Mouse (Mus musculus): Measurements from ENCODE around the gene Trak1. TPM values are rescaled to one million over a fixed set of nuclear protein-coding genes. Genes with fewer than 3 reads are reported as not detected.

The Trak1 gene
- total and polyA plus RNA-seq, 3 experiments = 8.2 to 28.6 (median 18.1) TPM

- Histone ChIP-seq H3K27ac (ENCODE audit: insufficient read depth, low read depth) (no peak overlapping the region), H3K27me3 (replicated peaks) (no peaks in the 10 kb centered on the region), H3K9me3 (replicated peaks; ENCODE audit: low read length) (no peaks in the 10 kb centered on the region), H3K36me3 (replicated peaks in 1 of 2; ENCODE audit: control insufficient read depth in 1 of 2, insufficient read depth in 1 of 2, low read length in 1 of 2) (peaks cover 3 to 42% of the 10 kb centered on the region in 2 experiments), H3K4me1 (ENCODE audit: control insufficient read depth in 1 of 2, insufficient read depth in 2 of 2) (peaks cover 14 to 45% of the 10 kb centered on the region in 2 experiments), H3K4me2 (ENCODE audit: insufficient read depth, low read depth, poor library complexity, severe bottlenecking) (no peak overlapping the region), H3K79me2 (replicated peaks; ENCODE audit: control insufficient read depth, extremely low read depth, insufficient read depth, poor library complexity, severe bottlenecking) (no peaks in the 10 kb centered on the region; the same call in 1 of the 2 replicates), H3K4me3 (replicated peaks in 1 of 3; ENCODE audit: low read depth in 2 of 3, low read length in 2 of 3, poor library complexity in 1 of 3) (no peak overlapping the region), H3K9ac (ENCODE audit: insufficient read depth, low read depth) (no peak overlapping the region)
- TF ChIP-seq HCFC1 (IDR thresholded peaks at IDR 0.05; ENCODE audit: low read depth, low read length) (no peak), RCOR1 (conservative IDR thresholded peaks at IDR 0.05; ENCODE audit: low read depth, low read length) (no peak), GABPA (IDR thresholded peaks at IDR 0.05; ENCODE audit: insufficient replicate concordance, low read depth, low read length) (no peak), KAT2A (IDR thresholded peaks at IDR 0.05; ENCODE audit: insufficient replicate concordance, low read length) (no peak), TBP (conservative IDR thresholded peaks at IDR 0.05; ENCODE audit: low read depth, low read length) (no peak), ZNF384 (IDR thresholded peaks at IDR 0.05; ENCODE audit: low read depth, low read length) (no peak), E2F4 (IDR thresholded peaks at IDR 0.05; ENCODE audit: insufficient replicate concordance, low read depth, low read length) (no peak), NELFE (IDR thresholded peaks at IDR 0.05; ENCODE audit: low read depth, low read length) (no peak), SMC3 (IDR thresholded peaks at IDR 0.05; ENCODE audit: low read depth, low read length) (peak; percentile 41), CHD1 (IDR thresholded peaks at IDR 0.05; ENCODE audit: low read depth, low read length) (no peak), USF2 (conservative IDR thresholded peaks at IDR 0.05; ENCODE audit: low read depth, low read length) (peak; percentile 48; the same call in 1 of the 2 replicates), ZC3H11A (IDR thresholded peaks at IDR 0.05; ENCODE audit: low read depth, low read length) (no peak), USF1 (IDR thresholded peaks at IDR 0.05; ENCODE audit: low read depth, low read length) (peak; percentile 30; the same call in 1 of the 2 replicates), ZKSCAN1 (IDR thresholded peaks at IDR 0.05; ENCODE audit: borderline replicate concordance, low read depth, low read length) (no peak), CTCF (conservative IDR thresholded peaks at IDR 0.05 in 1 of 2, IDR thresholded peaks at IDR 0.05 in 1 of 2; ENCODE audit: low read depth in 2 of 2, low read length in 2 of 2) (peak; percentile 78 to 84), SIN3A (IDR thresholded peaks at IDR 0.05; ENCODE audit: low read length) (no peak), CHD2 (IDR thresholded peaks at IDR 0.05; ENCODE audit: low read length) (no peak), NRF1 (IDR thresholded peaks at IDR 0.05; ENCODE audit: low read depth, low read length) (no peak), EP300 (IDR thresholded peaks at IDR 0.05; ENCODE audit: low read length) (no peak), RAD21 (IDR thresholded peaks at IDR 0.05; ENCODE audit: low read depth, low read length) (peak; percentile 49), BHLHE40 (IDR thresholded peaks at IDR 0.05; ENCODE audit: low read depth, low read length) (no peak), POLR2AphosphoS2 (IDR thresholded peaks at IDR 0.05; ENCODE audit: low read depth, low read length) (no peak), MXI1 (IDR thresholded peaks at IDR 0.05; ENCODE audit: low read depth, low read length) (no peak), MEF2A (IDR thresholded peaks at IDR 0.05; ENCODE audit: borderline replicate concordance, low read depth, low read length) (no peak), MAZ (IDR thresholded peaks at IDR 0.05; ENCODE audit: low read depth, low read length) (no peak), ZMIZ1 (IDR thresholded peaks at IDR 0.05; ENCODE audit: low read depth, low read length) (no peak), IRF4 (IDR thresholded peaks at IDR 0.05; ENCODE audit: low read depth, low read length) (no peak), ELF1 (IDR thresholded peaks at IDR 0.05; ENCODE audit: low read depth, low read length) (no peak), POLR2A (IDR thresholded peaks at IDR 0.05; ENCODE audit: low read depth, low read length) (no peak), MAX (IDR thresholded peaks at IDR 0.05; ENCODE audit: low read length) (no peak), PAX5 (IDR thresholded peaks at IDR 0.05; ENCODE audit: low read length) (no peak), UBTF (IDR thresholded peaks at IDR 0.05; ENCODE audit: low read depth, low read length) (no peak), TCF12 (IDR thresholded peaks at IDR 0.05; ENCODE audit: low read depth, low read length) (no peak), MAFK (IDR thresholded peaks at IDR 0.05; ENCODE audit: insufficient replicate concordance, low read length) (no peak), JUND (conservative IDR thresholded peaks at IDR 0.05; ENCODE audit: low read depth, low read length) (no peak), MYC (IDR thresholded peaks at IDR 0.05; ENCODE audit: low read depth, low read length) (no peak), JUN (IDR thresholded peaks at IDR 0.05; ENCODE audit: insufficient read depth, low read depth, low read length) (no peak), ETS1 (conservative IDR thresholded peaks at IDR 0.05; ENCODE audit: low read depth, low read length) (no peak)
- dilution Hi-C loops (cut with MboI; ENCODE audit: extremely low pct_ligation_motif_present, extremely low pct_unique_long_range_greater_than_20kb, low sequenced_read_pairs) (no loop called here), in situ Hi-C loops (cut with MboI; ENCODE audit: low pct_ligation_motif_present, low pct_unique_long_range_greater_than_20kb, low sequenced_read_pairs) (loop anchor here (10.0 kb wide), 1 partner anchor 60 kb away; no protein-coding TSS in a partner anchor)
- peak; percentile 66 for DNase-seq (ENCODE audit: extremely low read depth)
Observed at GRCm38 (mm10) chr9:121385091-121385748, 87.9 kb downstream of the Trak1 start.
